15 mouse cellular contexts compared by ENCODE assay signal in genomic region chr8:72215871-72216270, GRCm38 (mm10). TPM values are rescaled to one million over a fixed set of nuclear protein-coding genes. Genes with fewer than 3 reads are reported as not detected.
DNase-seq lines count a peak whose midpoint lies in the region; TF ChIP-seq lines count a peak whose summit lies in the region.
"Had no signal": no experiment of that assay in that cellular context is flagged by ENCODE, and none has a peak within 500 bp of the region (broad histone marks: within the 10 kb centered on the region; RNA-seq: fewer than 3 reads in every experiment).

No protein-coding gene starts in this region.

- peaks cover 0 to under 1% of the 10 kb centered on the region in 2 experiments for H3K36me3 ChIP-seq in CH12.LX (replicated peaks in 1 of 2; ENCODE audit: control insufficient read depth in 1 of 2, insufficient read depth in 1 of 2, low read length in 1 of 2)

- TF ChIP-seq CTCF in CH12.LX (conservative IDR thresholded peaks at IDR 0.05 in 1 of 2, IDR thresholded peaks at IDR 0.05 in 1 of 2; ENCODE audit: low read depth in 2 of 2, low read length in 2 of 2): no peak

- no peaks in the 10 kb centered on the region for H3K27me3 ChIP-seq in CH12.LX (replicated peaks)

- peaks cover 3 to 34% of the 10 kb centered on the region in 2 experiments; a peak in 3 of 4 replicates for H3K4me1 ChIP-seq in CH12.LX (ENCODE audit: control insufficient read depth in 1 of 2, insufficient read depth in 2 of 2)

- H3K27ac ChIP-seq in CH12.LX (ENCODE audit: insufficient read depth, low read depth): no peak overlapping the region
- H3K27ac ChIP-seq: hindbrain, postnatal 0 days; kidney, embryonic 15.5 days; limb, embryonic 12.5 days had no signal

- peak; percentile 85 for TF ChIP-seq EP300 in CH12.LX (IDR thresholded peaks at IDR 0.05; ENCODE audit: low read length)

- no peak overlapping the region for H3K9ac ChIP-seq in CH12.LX (ENCODE audit: insufficient read depth, low read depth)
- H3K9ac ChIP-seq: kidney, embryonic 15.5 days; limb, embryonic 12.5 days had no signal

- in situ Hi-C loops in CH12.LX (cut with MboI; ENCODE audit: low pct_ligation_motif_present, low pct_unique_long_range_greater_than_20kb, low sequenced_read_pairs): loop anchor here (5.0 kb wide), 1 partner anchor 39 kb away; no protein-coding TSS in a partner anchor

- DNase-seq in spleen, postnatal 36 days (ENCODE audit: low spot score in 2 of 2): peak; percentile 72 to 79
- no peak for DNase-seq in spleen, postnatal 10 days (ENCODE audit: low spot score in 2 of 2)
- DNase-seq in CH12.LX (ENCODE audit: extremely low read depth): peak; percentile 69
- peak; percentile 73 for DNase-seq in induced T-regulatory cell, adult 2 months (ENCODE audit: low read depth)
- DNase-seq in thymus, postnatal 25 days: peak; percentile 26
- DNase-seq in yolk sac, embryonic 10.5 days (ENCODE audit: low spot score): no peak
- DNase-seq in gastrocnemius, adult 18-20 months (ENCODE audit: low spot score): no peak
- DNase-seq: cerebellum, adult 9-10 months; heart, postnatal 10 days; layer of hippocampus, adult 9-11 months had no signal

- H3K9me3 ChIP-seq in CH12.LX (replicated peaks; ENCODE audit: low read length): no peaks in the 10 kb centered on the region
- H3K9me3 ChIP-seq: kidney, embryonic 15.5 days; limb, embryonic 12.5 days had no signal

- H3K4me3 ChIP-seq in CH12.LX (replicated peaks in 1 of 3; ENCODE audit: low read depth in 2 of 3, low read length in 2 of 3, poor library complexity in 1 of 3): no peak overlapping the region
- H3K4me3 ChIP-seq: kidney, embryonic 15.5 days; limb, embryonic 12.5 days had no signal

- H3K4me2 ChIP-seq in CH12.LX (ENCODE audit: insufficient read depth, low read depth, poor library complexity, severe bottlenecking): no peak overlapping the region
- H3K4me2 ChIP-seq: kidney, embryonic 15.5 days; limb, embryonic 12.5 days had no signal

- TF ChIP-seq RAD21 in CH12.LX (IDR thresholded peaks at IDR 0.05; ENCODE audit: low read depth, low read length): no peak

- H3K79me2 ChIP-seq in CH12.LX (replicated peaks; ENCODE audit: control insufficient read depth, extremely low read depth, insufficient read depth, poor library complexity, severe bottlenecking): peaks cover 13% of the 10 kb centered on the region

- no peak for TF ChIP-seq POLR2A in CH12.LX (IDR thresholded peaks at IDR 0.05; ENCODE audit: low read depth, low read length)

- dilution Hi-C loops in CH12.LX (cut with MboI; ENCODE audit: extremely low pct_ligation_motif_present, extremely low pct_unique_long_range_greater_than_20kb, low sequenced_read_pairs): no loop called here

TF ChIP-seq in CH12.LX, 34 proteins besides CTCF, POLR2A, EP300 and RAD21:
- TF ChIP-seq NRF1 (IDR thresholded peaks at IDR 0.05; ENCODE audit: low read depth, low read length) (0 out of 2 replicates have a peak, but pooled peaks have one; percentile 17), ELF1 (IDR thresholded peaks at IDR 0.05; ENCODE audit: low read depth, low read length) (peak; percentile 56; the same call in 1 of the 2 replicates), UBTF (IDR thresholded peaks at IDR 0.05; ENCODE audit: low read depth, low read length) (no peak), MXI1 (IDR thresholded peaks at IDR 0.05; ENCODE audit: low read depth, low read length) (no peak), GABPA (IDR thresholded peaks at IDR 0.05; ENCODE audit: insufficient replicate concordance, low read depth, low read length) (no peak), SMC3 (IDR thresholded peaks at IDR 0.05; ENCODE audit: low read depth, low read length) (no peak), PAX5 (IDR thresholded peaks at IDR 0.05; ENCODE audit: low read length) (no peak), MAZ (IDR thresholded peaks at IDR 0.05; ENCODE audit: low read depth, low read length) (no peak), NELFE (IDR thresholded peaks at IDR 0.05; ENCODE audit: low read depth, low read length) (no peak), ETS1 (conservative IDR thresholded peaks at IDR 0.05; ENCODE audit: low read depth, low read length) (peak; percentile 59), SIN3A (IDR thresholded peaks at IDR 0.05; ENCODE audit: low read length) (0 out of 2 replicates have a peak, but pooled peaks have one; percentile 38), USF2 (conservative IDR thresholded peaks at IDR 0.05; ENCODE audit: low read depth, low read length) (no peak), ZC3H11A (IDR thresholded peaks at IDR 0.05; ENCODE audit: low read depth, low read length) (no peak), JUN (IDR thresholded peaks at IDR 0.05; ENCODE audit: insufficient read depth, low read depth, low read length) (no peak), HCFC1 (IDR thresholded peaks at IDR 0.05; ENCODE audit: low read depth, low read length) (no peak), USF1 (IDR thresholded peaks at IDR 0.05; ENCODE audit: low read depth, low read length) (no peak), TCF12 (IDR thresholded peaks at IDR 0.05; ENCODE audit: low read depth, low read length) (no peak), JUND (conservative IDR thresholded peaks at IDR 0.05; ENCODE audit: low read depth, low read length) (no peak), CHD1 (IDR thresholded peaks at IDR 0.05; ENCODE audit: low read depth, low read length) (no peak), MEF2A (IDR thresholded peaks at IDR 0.05; ENCODE audit: borderline replicate concordance, low read depth, low read length) (0 out of 2 replicates have a peak, but pooled peaks have one; percentile 35), IRF4 (IDR thresholded peaks at IDR 0.05; ENCODE audit: low read depth, low read length) (peak; percentile 73), ZMIZ1 (IDR thresholded peaks at IDR 0.05; ENCODE audit: low read depth, low read length) (no peak), E2F4 (IDR thresholded peaks at IDR 0.05; ENCODE audit: insufficient replicate concordance, low read depth, low read length) (no peak), TBP (conservative IDR thresholded peaks at IDR 0.05; ENCODE audit: low read depth, low read length) (no peak)

RNA-seq across cellular contexts. Expression of gene Gm11034, which starts 2.4 kb away (rescaled TPM):
- total RNA-seq in CH12.LX (2012; rRNA removed) (not detected in 2 replicates), CH12.LX (2014; rRNA removed) (not detected in 2 replicates)
- not detected in 2 replicates for polyA plus RNA-seq in CH12.LX (2012; ENCODE audit: insufficient read length, low read depth)
- not detected for total RNA-seq in gastrocnemius, adult 18-20 months (2021)
- total RNA-seq: heart, postnatal 10 days; hindbrain, postnatal 0 days had no signal
- polyA plus RNA-seq: frontal cortex, adult 2 months; gonadal fat pad, adult 2 months; hindbrain, postnatal 0 days; kidney, embryonic 15.5 days; limb, embryonic 12.5 days had no signal

RNA-seq across cellular contexts. Expression of gene Cib3, which starts 3.2 kb away (rescaled TPM):
- total RNA-seq in CH12.LX (2012; rRNA removed) (not detected in 2 replicates), CH12.LX (2014; rRNA removed) (not detected in 2 replicates)
- polyA plus RNA-seq in CH12.LX (2012; ENCODE audit: insufficient read length, low read depth): not detected in 2 replicates
- not detected for total RNA-seq in gastrocnemius, adult 18-20 months (2021)
- total RNA-seq: heart, postnatal 10 days; hindbrain, postnatal 0 days had no signal
- polyA plus RNA-seq: hindbrain, postnatal 0 days; kidney, embryonic 15.5 days; limb, embryonic 12.5 days had no signal

RNA-seq across cellular contexts. Expression of gene Fam32a, which starts 3.7 kb away (rescaled TPM):
- 33.1 and 38.1 TPM in 2 replicates for total RNA-seq in CH12.LX (2012; rRNA removed)
- 34.6 and 38.0 TPM in 2 replicates for total RNA-seq in CH12.LX (2014; rRNA removed)
- polyA plus RNA-seq in CH12.LX (2012; ENCODE audit: insufficient read length, low read depth): 43.0 and 43.8 TPM in 2 replicates
- 1 to 10 TPM; 7.3 to 9.4 TPM for total RNA-seq in gastrocnemius, adult 18-20 months (2021)

RNA-seq across cellular contexts. Expression of gene Ap1m1, which starts 23.9 kb away (rescaled TPM):
- total RNA-seq in CH12.LX (2012; rRNA removed): 30.3 and 31.4 TPM in 2 replicates
- total RNA-seq in CH12.LX (2014; rRNA removed): 15.6 and 20.1 TPM in 2 replicates
- polyA plus RNA-seq in CH12.LX (2012; ENCODE audit: insufficient read length, low read depth): 80.0 and 86.1 TPM in 2 replicates
- total RNA-seq in gastrocnemius, adult 18-20 months (2021): 10 to 100 TPM; 20.9 to 21.8 TPM

RNA-seq across cellular contexts. Expression of gene Hsh2d, which starts 26.4 kb away (rescaled TPM):
- total RNA-seq in CH12.LX (2012; rRNA removed) (17.9 TPM in 2 replicates), CH12.LX (2014; rRNA removed) (25.1 and 26.1 TPM in 2 replicates)
- 19.9 and 24.1 TPM in 2 replicates for polyA plus RNA-seq in CH12.LX (2012; ENCODE audit: insufficient read length, low read depth)
- not detected for total RNA-seq in gastrocnemius, adult 18-20 months (2021)
- total RNA-seq: heart, postnatal 10 days; hindbrain, postnatal 0 days had no signal
- polyA plus RNA-seq: hindbrain, postnatal 0 days; limb, embryonic 12.5 days had no signal

Comparison
In these comparisons a context has a peak if more than half of its experiments do, and no peak if none do; other contexts are left out.
1. DNase-seq: peak in spleen, postnatal 36 days (2 of 2), CH12.LX (single experiment), induced T-regulatory cell, adult 2 months (single experiment) and thymus, postnatal 25 days (single experiment); none in spleen, postnatal 10 days (0 of 2), yolk sac, embryonic 10.5 days (single experiment) and gastrocnemius, adult 18-20 months (single experiment).